Mouse (Mus musculus) induced T-regulatory cell, adult 2 months (primary cell): ENCODE data around the gene Lrrc20.

Source experiments
- DNase-seq: peaks from one replicate; pipeline ENCODE4 v3.0.0-alpha.2; 2012; ENCODE audit warnings: low read depth

Gene Lrrc20

GRCm38 (mm10) chr10:61475594-61476439 lies at the start of gene Lrrc20:
Gene Lrrc20, plus strand, starts transcription at chr10:61475801.
- DNase-seq: peak; percentile 98

DNA sequence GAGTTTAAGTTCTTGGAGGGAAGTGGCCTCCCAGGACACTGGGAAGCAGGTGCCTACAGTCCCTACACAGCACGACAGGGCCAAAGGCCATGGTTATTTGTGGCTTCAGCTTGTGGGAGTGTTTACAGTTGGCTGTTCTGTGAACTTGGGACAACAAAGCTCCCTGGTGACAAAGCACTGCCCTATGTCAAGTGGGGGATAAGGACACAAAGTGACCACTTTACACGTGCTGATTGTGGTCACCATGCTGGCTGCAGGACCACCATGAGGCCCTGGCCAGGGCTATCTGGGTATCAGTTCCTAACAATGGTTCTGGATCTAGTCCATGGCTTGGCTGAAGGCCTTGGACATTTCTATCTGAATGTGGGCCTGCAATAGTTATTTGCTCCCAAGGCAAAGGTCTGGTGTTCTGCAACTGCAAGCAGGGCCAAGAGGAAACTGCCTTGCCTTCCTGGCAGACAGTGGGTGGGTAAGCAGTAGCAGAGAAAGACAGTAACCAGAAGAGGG lies 49.3 kb upstream of the Lrrc20 start:
- DNase-seq: no peak

DNA sequence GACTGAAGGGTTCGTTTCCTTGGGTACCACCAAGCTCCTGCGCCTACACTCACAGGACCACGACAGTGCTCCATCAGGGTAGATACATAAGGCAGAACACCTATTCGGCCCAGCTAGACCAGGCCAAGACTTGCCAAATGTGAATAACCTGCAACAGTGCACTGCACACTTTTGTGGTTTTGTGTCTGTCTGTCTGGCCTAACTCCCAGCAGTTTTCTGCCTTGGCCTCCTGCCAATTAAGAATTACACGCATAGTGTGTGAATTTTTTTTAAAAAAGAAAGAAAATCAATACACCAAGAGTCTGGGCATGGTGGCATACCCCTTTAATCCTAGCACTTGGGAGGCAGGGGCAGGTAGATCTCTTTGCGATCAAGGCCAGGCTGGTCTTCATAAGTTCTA lies 47.6 kb upstream of the Lrrc20 start:
- DNase-seq: no peak

GRCm38 (mm10) chr10:61428416-61428815 lies 47.2 kb upstream of the Lrrc20 start:
- no peak for DNase-seq

- DNase-seq: no peak
These were observed 46.6 kb upstream of the Lrrc20 start for GRCm38 (mm10) chr10:61429043-61429442.

DNA sequence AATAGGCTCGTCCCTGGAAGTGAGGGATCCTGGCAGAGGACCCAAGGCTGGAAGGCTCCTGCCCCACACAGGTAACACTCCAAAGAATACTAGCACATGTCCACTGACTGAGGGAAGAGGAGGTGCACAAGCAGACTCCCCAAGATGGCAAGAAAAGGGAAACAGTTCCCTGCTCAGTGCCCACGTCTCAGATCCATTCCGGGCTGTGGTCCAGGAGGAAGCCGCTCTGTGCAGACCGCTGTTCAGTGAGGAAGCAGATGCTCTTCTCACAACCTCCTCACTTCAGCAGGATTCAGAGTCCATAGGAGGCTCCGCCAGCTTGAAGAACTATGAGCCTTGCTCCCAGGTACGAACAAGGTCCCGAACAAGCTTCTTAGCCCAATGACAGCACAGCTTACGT lies 44.2 kb upstream of the Lrrc20 start:
- DNase-seq: no peak

DNA sequence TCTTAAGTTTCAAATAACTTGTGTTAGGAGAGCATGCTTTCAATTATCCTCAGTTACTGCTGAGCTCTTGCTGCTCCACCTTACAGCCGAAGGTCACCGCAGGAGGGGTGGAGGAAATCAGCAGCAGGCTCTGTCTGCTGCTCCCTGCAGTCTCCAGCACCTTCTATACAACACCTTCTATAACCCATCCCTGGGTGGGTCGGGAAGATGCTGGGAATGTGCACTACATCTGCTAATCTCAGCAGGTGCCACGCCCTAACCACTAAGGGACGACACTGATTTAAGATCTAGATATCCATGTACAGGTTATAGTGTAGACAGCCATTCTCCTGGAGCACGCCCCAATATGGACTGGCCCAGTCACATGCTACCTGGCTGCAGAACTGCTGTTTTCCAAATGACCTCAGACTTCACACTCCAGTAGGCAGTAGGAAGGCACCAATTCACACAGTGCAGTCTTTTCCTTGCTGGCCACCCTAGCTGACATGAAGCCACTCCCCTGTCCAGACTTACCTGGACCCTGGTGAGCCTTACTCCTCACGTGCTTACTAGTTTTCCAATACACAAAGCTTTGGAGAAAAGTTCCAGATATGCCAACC lies 35.3 kb upstream of the Lrrc20 start:
- DNase-seq: no peak

DNA sequence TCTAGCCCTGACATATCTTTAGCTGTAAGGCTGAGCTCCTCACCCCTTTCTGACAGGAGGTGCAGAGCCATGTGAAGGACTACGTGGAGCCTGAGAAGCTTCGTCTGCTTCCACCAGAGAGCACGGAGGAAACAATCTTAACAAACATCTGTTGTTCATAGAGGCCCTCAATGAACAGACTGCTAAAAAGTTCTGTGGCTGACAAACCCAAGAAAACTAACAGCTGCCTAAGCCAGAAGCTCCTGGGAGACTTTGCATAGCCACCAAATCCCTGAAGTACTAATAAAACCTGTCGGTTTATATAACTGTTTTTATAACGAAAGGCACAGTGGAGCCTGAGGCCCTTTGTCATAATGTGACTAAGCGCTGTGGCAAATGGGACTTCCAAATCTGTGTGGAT lies 32.1 kb upstream of the Lrrc20 start:
- DNase-seq: no peak

DNA sequence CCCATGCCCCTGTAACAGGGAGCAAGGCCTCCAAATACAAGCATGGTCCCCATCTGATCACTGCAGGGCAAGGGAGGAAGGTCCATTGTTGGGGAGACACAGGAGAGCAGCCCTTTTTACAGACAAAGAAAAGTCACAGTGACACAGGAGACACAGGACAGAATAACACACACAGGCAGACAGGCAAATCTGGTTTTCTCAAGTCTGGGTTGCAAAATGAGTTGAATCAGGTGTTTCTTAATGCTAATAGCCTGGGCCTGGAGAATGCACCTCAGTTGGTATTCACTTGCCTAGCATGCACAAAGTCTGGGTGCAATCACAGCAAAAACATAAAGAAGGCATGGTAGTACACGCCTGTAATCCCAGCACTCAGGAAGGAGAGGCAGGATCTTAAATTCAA lies 31.7 kb upstream of the Lrrc20 start:
- DNase-seq: no peak

DNA sequence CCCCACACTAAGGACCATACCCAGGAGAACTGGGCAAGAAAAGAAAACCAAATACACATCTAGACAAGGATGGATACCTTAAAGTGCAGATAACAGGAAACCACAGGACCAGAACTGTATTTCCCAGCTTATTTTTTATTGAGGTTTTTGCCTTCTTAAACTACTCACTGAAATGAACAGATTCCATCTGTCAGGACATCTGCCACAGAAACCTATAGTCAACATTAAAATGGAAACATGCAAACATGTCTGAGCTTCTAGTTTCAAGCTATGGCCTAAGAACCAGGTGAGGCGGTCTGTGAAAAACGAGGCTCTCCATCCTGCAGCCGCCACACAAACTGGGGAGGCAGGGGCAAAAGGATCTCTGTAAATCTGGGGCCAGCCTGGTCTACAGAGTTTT lies 30.6 kb upstream of the Lrrc20 start:
- DNase-seq: no peak

GRCm38 (mm10) chr10:61447581-61448353 lies 27.8 kb upstream of the Lrrc20 start:
- no peak for DNase-seq

- no peak for DNase-seq
These were observed 26.8 kb upstream of the Lrrc20 start for GRCm38 (mm10) chr10:61448834-61449233.

GRCm38 (mm10) chr10:61451463-61451930 lies 24.1 kb upstream of the Lrrc20 start:
- peak; percentile 90 for DNase-seq

- no peak for DNase-seq
These were observed 23.5 kb upstream of the Lrrc20 start for GRCm38 (mm10) chr10:61451931-61452617.

DNA sequence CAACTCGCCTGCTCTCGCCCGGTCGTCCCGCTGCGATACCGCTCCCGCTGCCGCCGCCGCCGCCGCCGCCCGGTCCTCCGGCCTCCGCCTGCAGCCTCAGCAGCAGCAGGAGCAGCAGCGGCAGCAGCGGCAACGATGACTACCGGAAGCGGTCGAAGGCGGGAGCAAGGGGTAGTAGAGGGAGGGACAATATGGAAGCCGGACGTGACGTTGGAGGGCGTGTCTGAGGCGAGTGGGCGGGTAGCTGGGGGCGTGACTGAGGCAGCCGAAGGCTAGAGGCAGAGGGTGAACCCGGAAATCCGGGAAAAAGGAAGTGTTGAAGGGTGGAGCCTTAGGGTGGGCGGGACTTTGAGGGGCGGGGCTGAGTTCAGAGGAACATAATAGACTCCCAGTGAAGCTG lies 23.0 kb upstream of the Lrrc20 start, which contains the start of gene Eif4ebp2:
Eif4ebp2 (minus strand) TSS at position 17 of the 400 bp plus-strand sequence.
- DNase-seq: peak; percentile 99

DNA sequence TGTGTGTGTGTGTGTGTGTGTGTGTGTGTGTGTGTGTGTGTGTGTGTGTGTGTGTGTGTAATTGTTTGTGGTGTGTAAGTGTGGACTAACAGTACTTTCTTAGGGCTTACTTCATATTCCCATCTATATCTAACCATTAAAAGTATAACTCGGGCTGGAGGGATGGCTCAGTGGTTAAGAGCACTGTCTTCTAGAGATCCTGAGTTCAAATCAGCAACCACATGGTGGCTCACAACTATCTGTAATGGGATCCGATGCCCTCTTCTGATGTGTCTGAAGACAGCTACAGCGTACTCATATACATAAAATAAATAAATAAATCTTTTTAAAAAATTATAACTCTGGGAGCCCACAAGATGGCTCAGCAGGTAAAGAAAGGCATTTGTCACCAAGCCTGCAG lies 22.4 kb upstream of the Lrrc20 start:
- peak; percentile 49 for DNase-seq

GRCm38 (mm10) chr10:61457182-61457581 lies 18.4 kb upstream of the Lrrc20 start:
- no peak for DNase-seq

DNA sequence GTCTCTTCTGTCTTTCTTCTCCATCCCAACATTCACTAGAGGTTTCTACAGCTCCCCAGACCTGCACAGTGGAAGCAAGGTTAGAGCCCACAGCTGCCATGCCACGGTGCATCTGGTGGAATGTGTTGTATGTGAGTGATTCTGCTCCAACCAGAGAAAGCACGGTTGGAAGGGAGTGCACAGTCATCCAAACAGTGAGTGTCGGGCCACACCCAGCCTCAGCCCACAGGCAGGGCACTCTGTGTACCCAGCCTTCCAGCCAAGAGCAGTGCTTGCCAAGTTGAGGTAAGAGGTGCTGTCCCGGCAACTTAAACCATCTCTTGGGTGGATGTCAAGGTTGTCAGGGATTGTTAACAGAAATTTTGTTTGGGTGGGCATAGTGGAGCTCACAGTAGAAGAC lies 10.6 kb upstream of the Lrrc20 start:
- no peak for DNase-seq

DNA sequence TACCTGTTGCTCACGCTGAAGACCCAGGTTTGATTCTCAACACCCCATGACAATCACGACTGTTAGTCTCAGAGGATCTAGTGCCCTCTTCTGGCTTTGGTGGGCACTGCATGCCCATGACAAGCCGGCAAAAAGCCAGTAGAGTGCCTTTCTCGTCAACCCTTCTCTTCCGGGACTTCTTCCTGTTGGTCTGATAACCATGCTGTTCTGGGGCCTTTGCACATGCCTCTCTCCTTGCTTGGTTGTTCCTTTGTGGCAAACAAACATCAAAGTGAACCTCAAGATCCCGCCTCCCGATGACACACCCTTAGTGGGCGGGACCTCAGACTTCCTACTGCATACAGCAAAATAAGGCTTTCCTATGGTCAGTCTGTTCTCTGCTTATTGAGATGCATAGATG lies 9.4 kb upstream of the Lrrc20 start:
- peak; percentile 72 for DNase-seq

- DNase-seq: peak; percentile 74
These were observed 8.7 kb upstream of the Lrrc20 start for GRCm38 (mm10) chr10:61466873-61467272.

DNA sequence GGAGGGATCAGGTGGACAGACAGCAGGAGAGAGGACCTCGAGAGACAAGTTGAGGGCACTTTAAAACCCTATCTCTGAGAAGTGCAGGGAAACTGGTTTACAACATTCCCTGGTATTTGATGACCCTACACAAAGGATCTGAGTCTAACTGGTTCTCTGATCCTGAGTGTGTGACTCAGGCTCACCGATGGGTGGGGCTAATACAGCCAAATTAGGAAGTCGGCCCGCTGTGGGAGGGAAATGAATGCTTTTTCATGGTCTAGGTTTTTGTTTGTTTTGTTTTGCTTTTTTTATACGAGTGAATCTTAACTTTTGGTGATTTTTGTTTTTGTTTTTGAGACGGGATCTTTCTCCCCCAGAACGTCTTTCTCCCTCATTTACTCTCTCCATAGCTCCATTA lies 6.7 kb upstream of the Lrrc20 start:
- no peak for DNase-seq

DNA sequence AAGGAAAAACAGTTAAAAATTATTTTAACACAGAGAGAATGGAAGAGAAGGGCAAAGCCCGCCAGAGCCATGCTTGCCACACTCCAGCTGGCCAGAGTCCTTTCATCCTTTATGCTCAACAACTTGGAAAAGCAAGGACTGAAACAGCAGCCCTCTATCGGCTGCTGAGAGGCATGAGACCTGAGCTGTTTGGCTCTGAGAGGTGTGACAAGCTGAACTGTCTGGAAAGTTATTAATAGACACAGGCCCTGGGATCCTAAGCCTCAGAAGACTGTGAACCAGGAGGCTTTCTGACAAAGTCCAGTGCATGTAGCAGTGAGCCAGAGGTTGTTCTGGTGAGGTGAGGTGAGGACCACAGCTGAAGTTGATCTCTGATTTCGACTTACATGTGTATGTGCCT lies 2.0 kb upstream of the Lrrc20 start:
- no peak for DNase-seq
